Mouse (Mus musculus): Measurements from ENCODE around the gene Acsm5.

DNA sequence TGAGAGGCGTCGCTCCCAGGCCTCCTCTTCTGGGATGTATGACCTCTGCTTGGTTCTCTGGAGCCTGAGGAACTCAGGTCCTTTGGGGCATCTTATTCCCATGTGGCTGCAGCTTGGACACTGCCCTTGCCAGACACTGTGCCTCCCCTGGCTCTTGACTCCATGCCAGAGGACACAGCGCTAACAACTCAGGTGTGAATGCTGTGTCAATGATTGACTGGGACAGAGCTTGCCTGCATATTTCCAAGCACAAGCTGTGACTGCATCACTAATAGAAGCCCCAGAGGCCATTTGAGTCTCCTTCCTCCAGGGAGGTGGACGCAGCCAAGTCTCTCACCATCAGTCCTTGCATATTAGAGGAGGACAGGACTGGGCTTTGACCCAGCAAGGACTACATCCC is 8.1 kb upstream of the Acsm5 start:
- TF ChIP-seq POLR2A (IDR thresholded peaks at IDR 0.05; ENCODE audit: extremely low read depth, insufficient read depth, low read length) (no peak), CTCF (IDR thresholded peaks at IDR 0.05; ENCODE audit: extremely low read depth, insufficient read depth, low read length) (no peak)

Measured in cortical plate, adult 2 months (tissue).